Mouse (Mus musculus) ES-CJ7 (cell line): ENCODE results near the gene Tnfaip1.

Experiments
- DNase-seq: peaks from one replicate; pipeline ENCODE4 v3.0.0; 2011; ENCODE audit warnings: low read depth, low spot score

Gene Tnfaip1

DNA sequence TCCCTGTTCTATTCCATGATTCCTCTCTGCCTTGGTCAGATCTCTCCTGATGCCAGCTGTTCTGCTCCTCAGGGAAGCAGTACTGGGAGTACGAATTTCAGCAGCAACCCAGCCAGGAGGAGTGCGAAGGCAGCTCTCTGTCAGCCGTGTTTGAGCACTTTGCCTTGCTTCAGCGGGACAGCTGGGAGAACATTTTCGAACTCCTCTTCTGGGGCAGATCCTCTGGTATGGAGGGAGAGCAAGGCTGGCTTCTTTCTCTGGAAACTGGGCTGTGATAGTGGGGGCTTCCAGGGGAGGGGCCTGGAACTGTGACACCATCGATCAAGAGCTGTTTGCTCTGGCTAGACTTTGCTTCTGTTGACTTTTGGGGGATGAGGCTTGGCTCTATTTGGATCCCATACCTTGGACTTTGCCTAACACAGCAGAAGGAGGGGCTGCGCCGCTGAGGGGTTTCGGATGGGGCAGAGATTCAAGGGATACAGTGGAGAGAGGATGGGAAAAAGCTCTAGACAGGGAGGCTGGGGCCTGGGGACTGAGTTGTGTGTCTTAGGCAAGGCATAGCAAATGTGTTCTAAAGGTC lies 35.4 kb downstream of the Tnfaip1 start:
- DNase-seq = no peak

GRCm38 (mm10) chr11:78499543-78499942 lies 36.6 kb downstream of the Tnfaip1 start:
- DNase-seq = no peak

- no peak for DNase-seq
These were observed 37.1 kb downstream of the Tnfaip1 start, which contains the start of gene Vtn for GRCm38 (mm10) chr11:78499004-78499403. TSS of gene Vtn (plus strand) at chr11:78499091.

DNA sequence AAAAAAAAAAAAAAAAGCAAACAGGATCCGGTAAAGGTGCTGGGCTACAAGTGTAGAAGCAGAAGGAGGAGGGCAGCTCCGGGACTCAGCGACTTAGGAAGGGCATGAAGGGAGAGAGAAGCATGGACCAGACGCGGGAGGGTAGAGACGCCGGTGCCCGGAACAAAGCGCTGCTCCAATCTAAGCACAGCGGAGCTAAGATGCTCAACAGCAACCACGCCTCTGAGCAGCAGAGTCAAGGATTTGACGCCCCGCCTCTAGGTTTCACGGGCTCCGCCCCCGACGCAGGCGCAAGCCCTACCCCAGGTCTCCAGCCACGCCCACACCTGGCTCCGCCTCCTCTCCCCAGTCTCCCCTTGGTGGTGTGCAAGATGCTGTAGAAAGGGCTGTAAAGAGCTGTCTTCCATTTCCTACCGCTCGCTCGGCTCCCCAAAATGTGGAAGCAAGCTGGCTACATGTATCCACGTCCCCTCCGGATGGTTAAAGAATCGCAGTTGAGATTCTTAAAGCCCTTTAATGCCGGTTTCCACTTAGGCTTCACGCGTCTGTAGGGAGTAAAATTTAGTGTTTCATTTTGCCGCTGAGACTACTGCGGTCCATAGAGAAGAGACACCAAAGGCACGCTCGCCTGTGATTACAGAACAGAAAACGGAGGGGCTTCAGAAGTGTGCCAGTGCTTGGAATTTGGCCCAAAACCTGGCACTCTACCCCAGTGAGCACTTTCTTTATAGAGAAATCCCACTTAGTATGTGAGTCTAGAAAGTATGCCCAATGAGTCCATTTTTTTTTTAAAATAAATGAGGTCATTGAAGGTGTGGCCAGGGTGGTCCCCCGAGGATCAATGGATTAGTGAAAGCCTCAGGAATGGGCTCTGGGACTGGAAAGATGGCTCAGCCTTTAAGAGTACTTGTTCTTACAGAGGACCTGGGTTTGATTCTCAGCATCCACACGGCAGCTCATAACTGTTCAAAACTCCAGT lies 38.3 kb downstream of the Tnfaip1 start, which contains the start of gene Sarm1:
Gene Sarm1, minus strand, starts transcription at position 211 of the 979 bp plus-strand sequence.
- peak; percentile 97 for DNase-seq

DNA sequence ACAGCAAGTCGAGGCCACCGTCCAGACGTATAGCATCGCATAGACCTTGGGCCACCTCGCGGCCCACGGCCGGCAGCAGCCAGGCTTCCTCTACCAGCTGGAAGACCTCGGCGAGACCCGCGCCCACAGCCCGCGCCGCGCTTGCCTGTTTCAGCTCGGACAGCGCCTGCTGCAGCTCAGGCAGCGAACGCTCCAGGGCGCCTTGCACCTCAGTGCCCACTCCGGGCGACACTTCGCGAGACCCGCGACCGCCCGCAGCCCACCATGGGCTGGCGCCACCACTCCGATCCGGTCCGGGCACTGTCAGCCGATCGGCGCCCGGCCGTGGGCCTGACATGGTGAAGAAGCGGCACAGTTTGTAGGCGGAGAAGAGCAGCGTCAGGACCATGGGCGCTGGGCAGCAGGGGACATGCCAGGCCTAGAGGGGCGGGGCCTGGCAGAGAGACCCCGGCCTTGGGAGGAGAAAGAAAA lies 39.0 kb downstream of the Tnfaip1 start:
- no peak for DNase-seq

DNA sequence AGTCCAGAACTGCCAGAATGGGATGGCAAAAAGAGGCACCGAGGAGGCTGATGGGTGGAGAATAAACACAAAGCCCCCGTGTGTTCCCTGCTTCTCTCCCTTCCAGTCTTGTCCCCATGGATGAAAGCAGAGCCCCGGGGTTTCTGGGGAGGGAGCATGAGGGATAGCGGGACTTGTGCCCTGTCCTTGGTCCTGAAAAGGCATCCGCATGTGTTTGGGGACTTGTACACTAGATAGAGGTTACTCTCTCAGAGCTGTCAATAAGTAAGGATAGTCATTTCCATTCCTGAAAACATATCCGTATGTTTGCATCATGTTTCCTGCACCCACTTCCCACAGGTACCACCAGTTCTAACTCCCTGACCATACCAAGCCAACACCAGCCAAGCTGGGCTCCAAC lies 40.2 kb downstream of the Tnfaip1 start:
- DNase-seq = peak; percentile 77

DNA sequence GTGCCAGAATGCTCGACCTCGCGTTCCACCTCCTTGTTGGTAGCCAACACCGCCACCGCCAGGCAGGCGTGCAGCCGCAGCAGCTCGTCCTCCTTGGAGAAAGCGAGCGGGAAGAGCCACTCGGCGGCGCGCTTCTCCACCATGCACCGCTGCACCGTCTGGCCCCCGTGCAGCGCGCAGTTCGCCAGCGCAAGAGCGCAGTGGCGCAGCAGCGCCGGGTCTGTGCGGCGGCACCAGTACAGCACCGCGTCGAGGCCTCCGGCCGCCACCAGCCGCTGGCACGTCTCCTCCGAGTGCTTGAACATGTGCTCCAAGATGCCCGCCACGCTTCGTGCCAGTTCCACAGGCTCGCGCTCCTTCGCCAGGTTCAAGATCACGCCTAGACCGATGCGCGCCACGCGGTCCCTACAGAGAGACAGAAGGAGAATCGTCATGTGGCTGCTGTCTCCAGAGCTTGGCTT lies 45.3 kb downstream of the Tnfaip1 start:
- peak; percentile 73 for DNase-seq

GRCm38 (mm10) chr11:78488168-78488567 lies 48.0 kb downstream of the Tnfaip1 start:
- DNase-seq = peak; percentile 85

GRCm38 (mm10) chr11:78483639-78484038 lies 52.5 kb downstream of the Tnfaip1 start:
- DNase-seq = peak; percentile 40

- DNase-seq = no peak
These were observed 60.8 kb downstream of the Tnfaip1 start for GRCm38 (mm10) chr11:78475289-78475688.
